Mouse (Mus musculus): Measurements from ENCODE around the gene Osgep. TPM values are rescaled to one million over a fixed set of nuclear protein-coding genes. Genes with fewer than 3 reads are reported as not detected.
"Not testable (repeated sequence)": the region's sequence is repeated elsewhere in the genome, so short reads cannot be mapped to it uniquely, and the experiment has no call there.

The Osgep gene
- polyA plus RNA-seq, 1 experiment from 2014 or later = 134 TPM

DNA sequence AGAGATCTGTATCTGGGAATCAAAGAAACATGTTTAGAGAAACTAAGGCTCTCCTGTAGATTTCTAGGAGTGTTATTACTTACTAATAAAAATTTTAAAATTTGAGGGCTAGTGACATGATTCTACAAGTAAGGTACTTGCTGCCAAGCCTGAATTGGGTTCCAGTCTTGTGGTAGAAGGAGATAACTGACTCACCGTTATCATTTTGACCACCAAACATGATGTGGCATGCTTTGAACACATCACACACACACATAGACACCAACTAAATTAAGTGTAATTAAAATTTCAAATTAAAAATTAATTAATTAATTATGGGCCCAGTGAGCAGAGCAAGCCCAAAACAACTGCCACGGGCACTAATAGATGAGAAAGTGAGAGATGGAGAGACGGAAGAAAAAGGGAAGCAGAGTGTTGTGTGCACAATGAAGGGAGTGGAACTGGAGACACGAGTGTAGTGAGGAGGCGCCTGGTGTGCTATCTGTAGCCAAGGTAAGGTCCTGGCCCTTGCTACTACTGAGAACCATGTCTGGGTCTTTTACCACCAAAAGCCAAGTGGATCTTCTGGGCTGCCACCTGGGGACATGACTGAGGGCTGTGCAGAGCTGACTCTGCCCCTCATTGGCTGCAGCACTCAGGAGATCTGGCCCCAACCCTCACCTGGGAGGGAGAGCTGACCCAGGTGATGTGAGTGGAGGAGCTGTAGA, 33.7 kb upstream of the Osgep start:
- H3K27ac ChIP-seq (replicated peaks in 1 of 2; ENCODE audit: control insufficient read depth in 1 of 2, insufficient read depth in 1 of 2, low read depth in 2 of 2, low read length in 2 of 2); H3K4me1 ChIP-seq (ENCODE audit: control insufficient read depth in 2 of 2, insufficient read depth in 2 of 2, low read length in 2 of 2); H3K4me3 ChIP-seq (ENCODE audit: control insufficient read depth in 1 of 2, insufficient read depth in 1 of 2, low read depth in 1 of 2, low read length in 2 of 2); H3K36me3 ChIP-seq (ENCODE audit: control insufficient read depth, insufficient read depth, low read length); H3K4me2 ChIP-seq (ENCODE audit: low read length); H3K9ac ChIP-seq (ENCODE audit: low read length); ATAC-seq (ENCODE audit: insufficient number of reproducible peaks, insufficient read depth, low FRiP score, low read depth); H3K27me3 ChIP-seq (ENCODE audit: control insufficient read depth, insufficient read depth, low read length); H3K9me3 ChIP-seq (ENCODE audit: control insufficient read depth, low read length): not testable (repeated sequence)
- 87% methylated on average over 5 of the region's 5 CpGs for WGBS

DNA sequence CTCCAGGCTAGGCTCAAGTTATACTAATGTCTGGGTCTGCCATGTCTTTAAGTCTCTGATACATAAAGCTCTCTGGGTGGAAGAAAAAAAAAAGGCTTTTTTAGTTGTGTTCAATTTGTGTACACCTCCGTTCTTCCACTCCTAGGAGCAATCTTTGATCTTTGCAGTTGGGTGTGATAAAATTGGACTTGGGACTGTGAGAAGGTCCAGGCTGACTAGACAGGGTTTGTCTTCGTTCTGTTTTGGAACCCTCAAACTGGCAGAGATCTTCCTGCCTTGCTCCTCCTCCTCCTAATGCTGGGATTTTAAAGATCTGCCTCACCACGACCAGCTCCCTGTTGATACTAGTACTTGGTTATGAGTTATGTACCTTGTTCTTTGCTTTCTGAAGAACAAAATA, 32.5 kb upstream of the Osgep start:
- not testable (repeated sequence) for H3K9ac ChIP-seq (ENCODE audit: low read length); H3K4me3 ChIP-seq (ENCODE audit: control insufficient read depth in 1 of 2, insufficient read depth in 1 of 2, low read depth in 1 of 2, low read length in 2 of 2); H3K27ac ChIP-seq (replicated peaks in 1 of 2; ENCODE audit: control insufficient read depth in 1 of 2, insufficient read depth in 1 of 2, low read depth in 2 of 2, low read length in 2 of 2); H3K27me3 ChIP-seq (ENCODE audit: control insufficient read depth, insufficient read depth, low read length); H3K4me2 ChIP-seq (ENCODE audit: low read length); H3K4me1 ChIP-seq (ENCODE audit: control insufficient read depth in 2 of 2, insufficient read depth in 2 of 2, low read length in 2 of 2); ATAC-seq (ENCODE audit: insufficient number of reproducible peaks, insufficient read depth, low FRiP score, low read depth); H3K9me3 ChIP-seq (ENCODE audit: control insufficient read depth, low read length); H3K36me3 ChIP-seq (ENCODE audit: control insufficient read depth, insufficient read depth, low read length)
- 64% methylated on average over 3 of the region's 3 CpGs for WGBS

DNA sequence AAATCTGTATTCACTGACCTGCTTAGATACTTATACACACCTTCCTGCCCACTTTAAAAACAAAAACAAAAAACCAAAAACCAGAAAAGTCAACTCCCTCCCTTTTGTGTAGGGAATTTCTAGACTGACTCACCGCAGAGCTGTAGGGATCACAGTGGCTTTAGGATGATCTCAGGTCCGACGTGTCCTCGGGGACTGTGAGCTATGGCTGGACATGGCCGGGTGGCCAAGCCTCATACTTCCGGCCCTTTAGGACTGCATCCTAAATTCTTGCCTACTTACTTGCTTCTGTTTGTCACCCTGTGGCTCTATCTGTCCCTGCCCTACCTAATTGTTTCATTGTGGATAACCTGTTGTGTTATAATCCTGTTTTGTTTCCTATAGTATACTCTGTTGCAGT, 32.0 kb upstream of the Osgep start:
- peak overlapping the region; percentile 53 for H3K4me2 ChIP-seq (ENCODE audit: low read length)

DNA sequence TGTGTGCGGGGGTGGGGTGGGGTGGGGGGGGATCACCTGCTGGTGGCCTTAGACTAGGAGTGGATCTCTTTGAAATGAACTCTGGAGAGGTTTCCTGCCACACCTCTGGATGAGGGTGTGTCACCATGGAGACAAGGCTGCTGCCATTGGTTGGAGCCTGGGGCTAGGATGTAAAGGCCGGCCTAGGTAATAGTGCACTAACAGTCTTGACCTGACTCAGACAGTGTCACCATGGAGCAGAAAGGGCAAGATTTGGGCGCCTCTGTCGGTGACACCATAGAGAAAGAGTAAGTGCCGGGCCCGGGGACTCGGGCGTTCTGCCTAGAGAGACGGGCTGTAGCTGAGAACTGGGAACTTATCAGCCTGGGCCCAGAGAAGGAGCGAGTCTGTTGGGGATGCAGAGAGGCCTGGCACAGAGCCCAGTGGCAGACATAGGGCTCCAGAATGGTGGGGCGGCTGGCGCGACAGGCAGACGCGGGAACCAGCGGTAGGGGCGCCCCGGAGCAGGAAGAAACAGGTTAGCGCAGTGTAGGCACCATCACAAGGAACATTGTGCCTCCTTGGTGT, 31.3 kb upstream of the Osgep start, which contains the start of gene Pnp2:
Gene Pnp2 (plus strand): TSS at position 51 of the 567 bp plus-strand sequence.
- not testable (repeated sequence) for H3K9me3 ChIP-seq (ENCODE audit: control insufficient read depth, low read length); H3K4me1 ChIP-seq (ENCODE audit: control insufficient read depth in 2 of 2, insufficient read depth in 2 of 2, low read length in 2 of 2); H3K36me3 ChIP-seq (ENCODE audit: control insufficient read depth, insufficient read depth, low read length); H3K27me3 ChIP-seq (ENCODE audit: control insufficient read depth, insufficient read depth, low read length); H3K9ac ChIP-seq (ENCODE audit: low read length)
- Histone ChIP-seq H3K27ac (replicated peaks in 1 of 2; ENCODE audit: control insufficient read depth in 1 of 2, insufficient read depth in 1 of 2, low read depth in 2 of 2, low read length in 2 of 2) (peak within 1 kb of the TSS in 1 of 2 experiments; percentile 22; a peak in 1 of 4 replicates), H3K4me3 (ENCODE audit: control insufficient read depth in 1 of 2, insufficient read depth in 1 of 2, low read depth in 1 of 2, low read length in 2 of 2) (peak within 1 kb of the TSS; percentile 15 to 22; a peak in 2 of 4 replicates), H3K4me2 (ENCODE audit: low read length) (peak within 1 kb of the TSS; percentile 53)
- peak; percentile 82 for ATAC-seq (ENCODE audit: insufficient number of reproducible peaks, insufficient read depth, low FRiP score, low read depth)
- WGBS = 4% methylated on average over 18 of the region's 19 CpGs

More for the DNA sequence above, 32.0 kb upstream of the Osgep start:
- H3K36me3 ChIP-seq (ENCODE audit: control insufficient read depth, insufficient read depth, low read length); ATAC-seq (ENCODE audit: insufficient number of reproducible peaks, insufficient read depth, low FRiP score, low read depth); H3K4me3 ChIP-seq (ENCODE audit: control insufficient read depth in 1 of 2, insufficient read depth in 1 of 2, low read depth in 1 of 2, low read length in 2 of 2); H3K9me3 ChIP-seq (ENCODE audit: control insufficient read depth, low read length); H3K27ac ChIP-seq (replicated peaks in 1 of 2; ENCODE audit: control insufficient read depth in 1 of 2, insufficient read depth in 1 of 2, low read depth in 2 of 2, low read length in 2 of 2); H3K4me1 ChIP-seq (ENCODE audit: control insufficient read depth in 2 of 2, insufficient read depth in 2 of 2, low read length in 2 of 2); H3K9ac ChIP-seq (ENCODE audit: low read length); H3K27me3 ChIP-seq (ENCODE audit: control insufficient read depth, insufficient read depth, low read length): not testable (repeated sequence)
- 82% methylated on average over 6 of the region's 6 CpGs for WGBS

DNA sequence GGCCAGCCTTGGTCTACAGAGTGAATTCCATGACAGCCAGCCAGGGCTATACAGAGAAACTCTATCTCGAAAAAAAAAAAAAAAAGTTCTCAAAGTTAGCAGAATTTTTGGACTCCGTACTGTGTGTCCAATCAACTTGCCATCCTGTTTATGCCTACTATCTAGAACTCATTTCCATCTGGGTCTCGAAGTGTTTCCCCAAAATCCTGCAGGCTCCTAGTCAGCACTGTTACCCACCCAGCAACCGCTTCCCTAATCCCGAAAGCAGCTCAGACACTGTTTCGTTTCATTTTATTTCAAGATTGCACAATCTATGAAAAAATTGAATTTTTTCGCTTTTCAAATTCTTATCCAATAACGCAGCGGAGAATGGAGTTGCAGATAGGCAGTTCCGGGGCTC, 30.8 kb upstream of the Osgep start:
- Histone ChIP-seq H3K4me3 (ENCODE audit: control insufficient read depth in 1 of 2, insufficient read depth in 1 of 2, low read depth in 1 of 2, low read length in 2 of 2) (no peak overlapping the region), H3K27ac (replicated peaks in 1 of 2; ENCODE audit: control insufficient read depth in 1 of 2, insufficient read depth in 1 of 2, low read depth in 2 of 2, low read length in 2 of 2) (no peak overlapping the region), H3K9me3 (ENCODE audit: control insufficient read depth, low read length) (no peaks in the 10 kb centered on the region), H3K9ac (ENCODE audit: low read length) (no peak overlapping the region), H3K4me2 (ENCODE audit: low read length) (0 out of 2 replicates have a peak overlapping the region, but pooled peaks have one; percentile 53), H3K4me1 (ENCODE audit: control insufficient read depth in 2 of 2, insufficient read depth in 2 of 2, low read length in 2 of 2) (no peaks in the 10 kb centered on the region), H3K27me3 (ENCODE audit: control insufficient read depth, insufficient read depth, low read length) (no peaks in the 10 kb centered on the region), H3K36me3 (ENCODE audit: control insufficient read depth, insufficient read depth, low read length) (peaks cover 10% of the 10 kb centered on the region)
- ATAC-seq (ENCODE audit: insufficient number of reproducible peaks, insufficient read depth, low FRiP score, low read depth) = no peak
- WGBS = 81% methylated on average over 10 of the region's 10 CpGs

DNA sequence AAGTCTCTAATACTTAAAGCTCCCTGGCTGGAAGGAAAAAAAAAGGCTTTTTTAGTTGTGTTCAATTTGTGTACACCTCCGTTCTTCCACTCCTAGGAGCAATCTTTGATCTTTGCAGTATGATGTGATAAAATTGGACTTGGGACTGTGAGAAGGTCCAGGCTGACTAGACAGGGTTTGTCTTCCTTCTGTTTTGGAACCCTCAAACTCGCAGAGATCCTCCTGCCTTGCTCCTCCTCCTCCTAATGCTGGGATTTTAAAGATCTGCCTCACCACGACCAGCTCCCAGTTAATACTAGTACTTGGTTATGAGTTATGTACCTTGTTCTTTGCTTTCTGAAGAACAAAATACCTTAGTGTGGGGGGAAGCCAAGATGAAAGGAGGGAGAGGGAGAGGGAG, 20.8 kb upstream of the Osgep start:
- H3K9me3 ChIP-seq (ENCODE audit: control insufficient read depth, low read length) = not testable (repeated sequence)
- 34% methylated on average over 3 of the region's 3 CpGs for WGBS
- peak overlapping the region; percentile 57 for H3K9ac ChIP-seq (ENCODE audit: low read length)

DNA sequence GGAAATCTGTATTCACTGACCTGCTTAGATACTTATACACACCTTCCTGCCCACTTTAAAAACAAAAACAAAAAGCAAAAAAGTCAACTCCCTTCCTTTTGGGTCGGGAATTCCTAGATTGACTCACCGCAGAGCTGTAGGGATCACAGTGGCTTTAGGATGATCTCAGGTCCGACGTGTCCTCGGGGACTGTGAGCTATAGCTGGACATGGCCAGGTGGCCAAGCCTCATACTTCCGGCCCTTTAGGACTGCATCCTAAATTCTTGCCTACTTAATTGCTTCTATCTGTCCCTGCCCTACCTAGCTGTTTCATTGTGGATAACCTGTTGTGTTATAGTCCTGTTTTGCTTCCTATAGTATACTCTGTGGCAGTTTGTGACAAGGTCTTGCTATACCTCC, 20.4 kb upstream of the Osgep start:
- H3K27me3 ChIP-seq (ENCODE audit: control insufficient read depth, insufficient read depth, low read length); H3K9me3 ChIP-seq (ENCODE audit: control insufficient read depth, low read length); H3K4me1 ChIP-seq (ENCODE audit: control insufficient read depth in 2 of 2, insufficient read depth in 2 of 2, low read length in 2 of 2); ATAC-seq (ENCODE audit: insufficient number of reproducible peaks, insufficient read depth, low FRiP score, low read depth); H3K36me3 ChIP-seq (ENCODE audit: control insufficient read depth, insufficient read depth, low read length): not testable (repeated sequence)
- peak overlapping the region; percentile 88 for H3K27ac ChIP-seq (replicated peaks in 1 of 2; ENCODE audit: control insufficient read depth in 1 of 2, insufficient read depth in 1 of 2, low read depth in 2 of 2, low read length in 2 of 2)
- 5% methylated on average over 6 of the region's 6 CpGs for WGBS
- H3K4me2 ChIP-seq (ENCODE audit: low read length) = peak overlapping the region; percentile 64
- peak overlapping the region; percentile 46 to 55 for H3K4me3 ChIP-seq (ENCODE audit: control insufficient read depth in 1 of 2, insufficient read depth in 1 of 2, low read depth in 1 of 2, low read length in 2 of 2)
- peak overlapping the region; percentile 57 for H3K9ac ChIP-seq (ENCODE audit: low read length)

More for the DNA sequence above, 20.8 kb upstream of the Osgep start:
- not testable (repeated sequence) for H3K27ac ChIP-seq (replicated peaks in 1 of 2; ENCODE audit: control insufficient read depth in 1 of 2, insufficient read depth in 1 of 2, low read depth in 2 of 2, low read length in 2 of 2); H3K27me3 ChIP-seq (ENCODE audit: control insufficient read depth, insufficient read depth, low read length); H3K36me3 ChIP-seq (ENCODE audit: control insufficient read depth, insufficient read depth, low read length); H3K4me1 ChIP-seq (ENCODE audit: control insufficient read depth in 2 of 2, insufficient read depth in 2 of 2, low read length in 2 of 2); ATAC-seq (ENCODE audit: insufficient number of reproducible peaks, insufficient read depth, low FRiP score, low read depth)
- Histone ChIP-seq H3K4me2 (ENCODE audit: low read length) (peak overlapping the region; percentile 64), H3K4me3 (ENCODE audit: control insufficient read depth in 1 of 2, insufficient read depth in 1 of 2, low read depth in 1 of 2, low read length in 2 of 2) (peak overlapping the region; percentile 21 to 46; a peak in 3 of 4 replicates)

Measured in heart, embryonic 14.5 days (tissue).